Mouse (Mus musculus) B cell, adult 67 days (primary cell): ENCODE results near the gene Htr3a. TPM values are rescaled to one million over a fixed set of nuclear protein-coding genes. Genes with fewer than 3 reads are reported as not detected.

Experiments
- total RNA-seq, 2 experiments: library from RNA; stranded (reverse); gene quantifications; 4 replicates each; pipeline ENCODE4 v1.2.4; 2023

The Htr3a gene
- not detected for total RNA-seq

GRCm38 (mm10) chr9:48910885-48911537 lies at the start of gene Htr3a:
Gene Htr3a (minus strand): TSS chr9:48911099.

Other genes starting within 250 kb of the Htr3a start
- gene Zbtb16, start 74.9 kb downstream of the Htr3a start, total RNA-seq, result under 1 TPM; 0.23 to 0.30 TPM
- not detected for gene Htr3b, start 53.9 kb upstream of the Htr3a start, total RNA-seq
- gene Usp28, start 74.3 kb upstream of the Htr3a start, total RNA-seq, result 10 to 100 TPM; 44.9 to 51.9 TPM
- 10 to 100 TPM; 42.5 to 47.7 TPM for gene Zw10, start 144.5 kb upstream of the Htr3a start, total RNA-seq
- not detected for gene Tmprss5, start 170.2 kb upstream of the Htr3a start, total RNA-seq